14 mouse cellular contexts compared by ENCODE assay signal in the genomic region with DNA sequence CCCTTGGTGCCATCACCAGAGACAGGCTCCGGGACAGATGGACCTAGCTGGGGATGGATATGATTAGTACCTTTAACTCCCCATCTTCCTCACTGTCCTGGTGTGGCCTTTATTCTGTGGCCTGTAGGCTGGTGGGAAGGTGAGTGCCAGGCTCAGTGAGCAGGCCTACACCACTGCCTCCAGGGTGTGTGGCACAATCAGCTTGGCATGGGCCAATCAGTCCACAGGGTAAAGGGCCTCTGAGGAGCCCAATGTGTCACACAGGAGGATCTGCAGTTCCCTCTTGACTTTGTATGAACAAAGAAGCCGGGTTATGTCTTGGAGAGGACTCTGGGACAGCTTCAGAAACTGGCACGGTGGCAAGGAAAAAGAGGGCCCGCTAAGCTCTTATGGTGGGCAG.
"Had no signal": no experiment of that assay in that cellular context is flagged by ENCODE, and none has a peak within 500 bp of the region (broad histone marks: within the 10 kb centered on the region; RNA-seq: fewer than 3 reads in every experiment).

No protein-coding gene starts in this region.

- H3K4me3 ChIP-seq: limb, embryonic 10.5 days; limb, embryonic 13.5 days had no signal

- DNase-seq: kidney, adult 18-20 months; kidney, adult 9 months; kidney, postnatal 14 days; kidney, postnatal 4 days; liver; liver, postnatal 0 days; lung, embryonic 14.5 days; midbrain, embryonic 14.5 days; thymus, adult 18-20 months; thymus, postnatal 36 days had no signal

- H3K27ac ChIP-seq: limb, embryonic 10.5 days; limb, embryonic 13.5 days; liver, embryonic 14.5 days; macrophage had no signal
